Mouse (Mus musculus) MEL (cell line): ENCODE data around the gene Gtsf2. TPM values are rescaled to one million over a fixed set of nuclear protein-coding genes. Genes with fewer than 3 reads are reported as not detected.

ENCODE experiments used
- DNase-seq: peaks from one replicate; pipeline ENCODE4 v3.0.0; 2011; ENCODE audit warnings: low read depth, low spot score
- H3K27ac ChIP-seq: 2 replicates; pipeline ENCODE4 v1.5.1; 2012; ENCODE audit warnings: low read depth, mild to moderate bottlenecking, control low read depth, low read length, moderate library complexity; ENCODE audit not compliant: control insufficient read depth
- H3K27me3 ChIP-seq, 2 experiments: fragments of 150-350 bp in 1 of 2; sonication (generic) in 1 of 2; 2 replicates each; pipeline ENCODE4 v1.6.1; 2012; ENCODE audit warnings: low read length in 2 of 2, mild to moderate bottlenecking in 2 of 2, improper control_type of control experiment in 1 of 2, moderate library complexity in 1 of 2; ENCODE audit not compliant: insufficient read depth in 2 of 2, control insufficient read depth in 1 of 2
- H3K36me3 ChIP-seq, 2 experiments: 2 replicates each; pipeline ENCODE4 v1.6.1; 2012 to 2014; ENCODE audit warnings: low read length in 2 of 2, improper control_type of control experiment in 1 of 2, inconsistent platforms in 1 of 2, mild to moderate bottlenecking in 1 of 2; ENCODE audit not compliant: insufficient read depth in 2 of 2, control insufficient read depth in 1 of 2
- H3K4me1 ChIP-seq, 2 experiments: fragments of 150-350 bp in 1 of 2; sonication (generic) in 1 of 2; 2 replicates each; pipeline ENCODE4 v1.6.1; 2012; ENCODE audit warnings: low read length in 2 of 2, improper control_type of control experiment in 1 of 2, mild to moderate bottlenecking in 1 of 2; ENCODE audit not compliant: insufficient read depth in 2 of 2, control insufficient read depth in 1 of 2
- H3K4me3 ChIP-seq, 2 experiments: fragments of 150-350 bp in 1 of 2; sonication (generic) in 1 of 2; 2 replicates each; pipeline ENCODE4 v1.5.1; 2012; ENCODE audit warnings: low read depth in 2 of 2, low read length in 2 of 2, mild to moderate bottlenecking in 2 of 2, moderate library complexity in 2 of 2, control low read depth in 1 of 2, improper control_type of control experiment in 1 of 2; ENCODE audit not compliant: control insufficient read depth in 1 of 2, insufficient read depth in 1 of 2
- H3K79me2 ChIP-seq: 2 replicates; pipeline ENCODE4 v1.6.1; 2012; ENCODE audit warnings: mild to moderate bottlenecking, low read length, moderate library complexity; ENCODE audit not compliant: control insufficient read depth, poor library complexity, insufficient read depth
- H3K9ac ChIP-seq: 2 replicates; pipeline ENCODE4 v1.6.1; 2012; ENCODE audit warnings: low read depth, mild to moderate bottlenecking, control low read depth, low read length, moderate library complexity; ENCODE audit not compliant: control insufficient read depth, poor library complexity, severe bottlenecking
- H3K9me3 ChIP-seq: fragments of 150-350 bp; sonication (generic); replicated peaks from 2 replicates; pipeline ENCODE4 v1.6.1; 2012; ENCODE audit warnings: mild to moderate bottlenecking, low read length, improper control_type of control experiment, moderate library complexity; ENCODE audit not compliant: insufficient read depth
- BHLHE40 ChIP-seq: IDR thresholded peaks from 2 replicates; pipeline ENCODE4 v1.6.1; 2012; ENCODE audit warnings: low read depth, mild to moderate bottlenecking, inconsistent platforms, low read length, improper control_type of control experiment, borderline replicate concordance
- CHD1 ChIP-seq: IDR thresholded peaks from 2 replicates; pipeline ENCODE4 v1.6.1; 2012; ENCODE audit warnings: low read depth, mild to moderate bottlenecking, inconsistent platforms, low read length, improper control_type of control experiment
- CTCF ChIP-seq, 3 experiments: IDR thresholded peaks in 2 of 3; conservative IDR thresholded peaks in 1 of 3; 2 replicates each; pipeline ENCODE4 v1.5.1; 2011 to 2012; ENCODE audit warnings: low read length in 3 of 3, low read depth in 2 of 3, mild to moderate bottlenecking in 2 of 3, improper control_type of control experiment in 1 of 3, inconsistent platforms in 1 of 3, mixed read lengths in 1 of 3, moderate library complexity in 1 of 3; ENCODE audit not compliant: control insufficient read depth in 1 of 3, insufficient read depth in 1 of 3, poor library complexity in 1 of 3, severe bottlenecking in 1 of 3
- E2F4 ChIP-seq: IDR thresholded peaks from 2 replicates; pipeline ENCODE4 v1.6.1; 2011; ENCODE audit warnings: low read depth, low read length, improper control_type of control experiment, borderline replicate concordance
- ELF1 ChIP-seq: IDR thresholded peaks from 2 replicates; pipeline ENCODE4 v1.6.1; 2014; ENCODE audit warnings: low read depth, mild to moderate bottlenecking, inconsistent platforms, low read length, improper control_type of control experiment, moderate library complexity
- EP300 ChIP-seq, 2 experiments: IDR thresholded peaks; 2 replicates each; pipeline ENCODE4 v1.6.1; 2011; ENCODE audit warnings: improper control_type of control experiment in 2 of 2, low read length in 2 of 2, low read depth in 1 of 2, mild to moderate bottlenecking in 1 of 2
- ETS1 ChIP-seq: IDR thresholded peaks from 2 replicates; pipeline ENCODE4 v1.6.1; 2012; ENCODE audit warnings: low read depth, mild to moderate bottlenecking, inconsistent platforms, low read length, improper control_type of control experiment, moderate library complexity
- GABPA ChIP-seq: IDR thresholded peaks from 2 replicates; pipeline ENCODE4 v1.6.1; 2012; ENCODE audit warnings: low read depth, mild to moderate bottlenecking, inconsistent platforms, low read length, improper control_type of control experiment, moderate library complexity
- HCFC1 ChIP-seq: IDR thresholded peaks from 2 replicates; pipeline ENCODE4 v1.6.1; 2012; ENCODE audit warnings: low read depth, mild to moderate bottlenecking, inconsistent platforms, low read length, improper control_type of control experiment, moderate library complexity
- MAZ ChIP-seq: IDR thresholded peaks from 2 replicates; pipeline ENCODE4 v1.6.1; 2012; ENCODE audit warnings: low read depth, mild to moderate bottlenecking, inconsistent platforms, low read length, improper control_type of control experiment
- MXI1 ChIP-seq: IDR thresholded peaks from 2 replicates; pipeline ENCODE4 v1.6.1; 2011; ENCODE audit warnings: mild to moderate bottlenecking, low read depth, low read length, improper control_type of control experiment
- NELFE ChIP-seq: IDR thresholded peaks from 2 replicates; pipeline ENCODE4 v1.6.1; 2011; ENCODE audit warnings: low read depth, low read length, improper control_type of control experiment
- POLR2AphosphoS2 ChIP-seq: IDR thresholded peaks from 2 replicates; pipeline ENCODE4 v1.6.1; 2011; ENCODE audit warnings: low read length, improper control_type of control experiment
- RAD21 ChIP-seq: IDR thresholded peaks from 2 replicates; pipeline ENCODE4 v1.6.1; 2011; ENCODE audit warnings: mild to moderate bottlenecking, low read depth, low read length, improper control_type of control experiment
- RCOR1 ChIP-seq: IDR thresholded peaks from 2 replicates; pipeline ENCODE4 v1.6.1; 2012; ENCODE audit warnings: low read depth, mild to moderate bottlenecking, inconsistent platforms, low read length, improper control_type of control experiment
- USF1 ChIP-seq: IDR thresholded peaks from 2 replicates; pipeline ENCODE4 v1.6.1; 2014; ENCODE audit warnings: low read depth, mild to moderate bottlenecking, inconsistent platforms, low read length, improper control_type of control experiment, moderate library complexity
- USF2 ChIP-seq, 2 experiments: IDR thresholded peaks; 2 replicates each; pipeline ENCODE4 v1.6.1; 2011 to 2012; ENCODE audit warnings: improper control_type of control experiment in 2 of 2, low read length in 2 of 2, borderline replicate concordance in 1 of 2, inconsistent platforms in 1 of 2, low read depth in 1 of 2, mild to moderate bottlenecking in 1 of 2; ENCODE audit not compliant: insufficient read depth in 1 of 2
- ZKSCAN1 ChIP-seq: IDR thresholded peaks from 2 replicates; pipeline ENCODE4 v1.6.1; 2012; ENCODE audit warnings: low read depth, mild to moderate bottlenecking, inconsistent platforms, low read length, improper control_type of control experiment, moderate library complexity
- polyA plus RNA-seq, 2 experiments: library from polyadenylated mRNA; stranded (reverse) in 1 of 2; unstranded in 1 of 2; fragments of >175 nt in 1 of 2; fragments of >200 nt in 1 of 2; gene quantifications; 2 replicates each; pipeline versions ENCODE4 v1.2.1 to v1.2.4; 2012; ENCODE audit warnings: low replicate concordance in 2 of 2, low read depth in 1 of 2; ENCODE audit not compliant: insufficient read length in 2 of 2, insufficient read depth in 1 of 2, missing spikeins in 1 of 2
- total RNA-seq: library from RNA; depleted of rRNA; stranded (reverse); fragments of 300-350 nt; gene quantifications from 2 replicates; pipeline ENCODE4 v1.2.3, GENCODE M21; 2012

The Gtsf2 gene
- total and polyA plus RNA-seq, 3 experiments: not detected

DNA sequence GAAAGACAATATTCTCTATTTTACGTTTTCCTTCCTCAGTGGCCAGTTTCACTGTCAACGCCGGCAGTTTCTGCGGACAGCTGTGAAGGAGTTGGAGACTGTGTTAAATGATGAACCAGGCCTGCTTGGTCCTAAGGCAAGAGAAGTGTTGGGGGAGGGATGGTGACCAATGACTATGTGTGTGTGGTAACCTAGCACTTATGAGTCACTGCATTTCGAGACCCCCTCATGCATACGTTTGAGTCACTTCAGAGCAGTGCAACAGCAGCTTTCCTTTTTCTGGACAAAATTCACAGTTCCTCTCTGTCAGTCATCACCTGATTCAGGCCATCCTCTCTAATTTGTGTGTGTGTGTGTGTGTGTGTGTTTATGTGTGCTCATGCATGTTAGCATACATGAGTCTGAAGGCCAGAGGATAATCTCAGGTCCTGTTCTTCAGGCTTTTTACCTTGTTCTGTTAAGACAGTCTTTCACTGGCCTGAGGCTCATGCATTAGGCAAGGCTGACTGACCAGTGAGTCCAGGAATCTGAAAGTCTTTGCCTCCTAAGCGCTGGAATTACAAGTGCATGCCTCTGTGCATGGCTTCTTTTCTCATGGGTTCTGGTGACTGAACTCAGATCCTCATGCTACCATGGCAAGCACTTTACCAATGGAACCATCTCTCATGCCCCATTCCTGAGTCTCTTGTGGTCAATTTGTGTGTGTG lies 23.4 kb upstream of the Gtsf2 start:
- H3K4me3 ChIP-seq: no peak overlapping the region
- no peaks in the 10 kb centered on the region for H3K79me2 ChIP-seq
- no peaks in the 10 kb centered on the region for H3K4me1 ChIP-seq
- no peak overlapping the region for H3K9ac ChIP-seq
- H3K36me3 ChIP-seq: no peaks in the 10 kb centered on the region
- no peaks in the 10 kb centered on the region for H3K27me3 ChIP-seq
- H3K27ac ChIP-seq: no peak overlapping the region
- TF ChIP-seq RAD21: no peak
- no peak for TF ChIP-seq POLR2AphosphoS2
- no peak for TF ChIP-seq ELF1
- no peak for TF ChIP-seq MXI1
- TF ChIP-seq USF2 (IDR thresholded peaks at IDR 0.05; ENCODE audit: borderline replicate concordance in 1 of 2, insufficient read depth in 1 of 2, low read depth in 1 of 2, low read length in 2 of 2): no peak
- TF ChIP-seq CHD1: no peak
- TF ChIP-seq GABPA: no peak
- TF ChIP-seq USF1: no peak
- TF ChIP-seq HCFC1: no peak
- TF ChIP-seq BHLHE40: no peak
- H3K9me3 ChIP-seq: no peaks in the 10 kb centered on the region
- no peak for DNase-seq

GRCm38 (mm10) chr15:103462539-103463261 lies 14.4 kb upstream of the Gtsf2 start:
- peak; percentile 84 for DNase-seq
- H3K27me3 ChIP-seq: no peaks in the 10 kb centered on the region
- H3K9ac ChIP-seq: no peak overlapping the region
- H3K9me3 ChIP-seq: no peaks in the 10 kb centered on the region
- peaks cover 5 to 15% of the 10 kb centered on the region in 2 experiments; a peak in 3 of 4 replicates for H3K36me3 ChIP-seq
- H3K27ac ChIP-seq: no peak overlapping the region; the same call in 1 of the 2 replicates
- H3K4me3 ChIP-seq: no peak overlapping the region
- TF ChIP-seq ZKSCAN1 (no peak), MAZ (0 out of 2 replicates have a peak, but pooled peaks have one; percentile 31), HCFC1 (no peak), E2F4 (no peak), EP300 (IDR thresholded peaks at IDR 0.05; ENCODE audit: low read depth in 1 of 2, low read length in 2 of 2) (peak in 1 of 2 experiments; percentile 41; a peak in 2 of 4 replicates), RAD21 (no peak), CTCF (IDR thresholded peaks at IDR 0.05 in 2 of 3, conservative IDR thresholded peaks at IDR 0.05 in 1 of 3; ENCODE audit: control insufficient read depth in 1 of 3, insufficient read depth in 1 of 3, low read depth in 2 of 3, low read length in 3 of 3, poor library complexity in 1 of 3, severe bottlenecking in 1 of 3) (no peak), ETS1 (no peak), NELFE (no peak), RCOR1 (no peak), CHD1 (no peak)
- H3K79me2 ChIP-seq: no peaks in the 10 kb centered on the region
- peaks cover 3 to 4% of the 10 kb centered on the region in 2 experiments; a peak in 2 of 4 replicates for H3K4me1 ChIP-seq
